In genomic region chr6:90925472-90925871, GRCm38 (mm10) we compare ENCODE assay signal across 11 mouse cellular contexts.
DNase-seq lines count a peak whose midpoint lies in the region; ATAC-seq and TF ChIP-seq lines count a peak whose summit lies in the region.
"Had no signal": no experiment of that assay in that cellular context is flagged by ENCODE, and none has a peak within 500 bp of the region (broad histone marks: within the 10 kb centered on the region; RNA-seq: fewer than 3 reads in every experiment).

No protein-coding gene starts in this region.

- no peaks in the 10 kb centered on the region for H3K36me3 ChIP-seq in hindbrain, postnatal 0 days (ENCODE audit: insufficient read depth, low read length)
- H3K36me3 ChIP-seq in intestine, postnatal 0 days (ENCODE audit: control insufficient read depth, insufficient read depth) = no peaks in the 10 kb centered on the region
- H3K36me3 ChIP-seq in liver, postnatal 0 days (replicated peaks; ENCODE audit: insufficient read depth, low read length) = no peaks in the 10 kb centered on the region
- H3K36me3 ChIP-seq: limb, embryonic 15.5 days; stomach, embryonic 15.5 days had no signal

- no peak overlapping the region for H3K4me3 ChIP-seq in hindbrain, postnatal 0 days (ENCODE audit: low read length)
- H3K4me3 ChIP-seq in intestine, postnatal 0 days (ENCODE audit: low read depth, low read length) = no peak overlapping the region
- no peak overlapping the region for H3K4me3 ChIP-seq in liver, postnatal 0 days (ENCODE audit: low read depth, low read length)
- H3K4me3 ChIP-seq: layer of hippocampus, adult 2 months; limb, embryonic 15.5 days; stomach, embryonic 15.5 days had no signal

- 24% methylated on average over 3 of the region's 3 CpGs for WGBS in hindbrain, postnatal 0 days
- 74% methylated on average over 3 of the region's 3 CpGs for WGBS in intestine, postnatal 0 days
- WGBS in liver, postnatal 0 days (ENCODE audit: insufficient replicate concordance) = 62% methylated on average over 3 of the region's 3 CpGs

- no peak for DNase-seq in frontal cortex, postnatal 25 days (ENCODE audit: low spot score in 2 of 2)
- peak; percentile 84 for DNase-seq in brain, adult 2 months (ENCODE audit: low read depth, low spot score)
- peak; percentile 34 for DNase-seq in heart, adult 8-10 months (ENCODE audit: low spot score)
- DNase-seq in hindbrain, postnatal 0 days (ENCODE audit: low spot score) = peak; percentile 58
- DNase-seq in liver, postnatal 0 days = no peak

- H3K4me1 ChIP-seq in hindbrain, postnatal 0 days (ENCODE audit: insufficient read depth, low read length) = peaks cover 25% of the 10 kb centered on the region
- 0 out of 2 replicates have a peak, but pooled peaks cover 7% of the 10 kb centered on the region for H3K4me1 ChIP-seq in intestine, postnatal 0 days (replicated peaks; ENCODE audit: control insufficient read depth, insufficient read depth, low read length)
- H3K4me1 ChIP-seq in liver, postnatal 0 days (ENCODE audit: insufficient read depth) = no peaks in the 10 kb centered on the region

- H3K9me3 ChIP-seq in hindbrain, postnatal 0 days (ENCODE audit: low read length) = no peaks in the 10 kb centered on the region
- no peaks in the 10 kb centered on the region for H3K9me3 ChIP-seq in intestine, postnatal 0 days (ENCODE audit: control insufficient read depth)
- no peaks in the 10 kb centered on the region for H3K9me3 ChIP-seq in liver, postnatal 0 days (ENCODE audit: low read length)
- H3K9me3 ChIP-seq: limb, embryonic 15.5 days; stomach, embryonic 15.5 days had no signal

- H3K27ac ChIP-seq in hindbrain, postnatal 0 days = no peak overlapping the region
- H3K27ac ChIP-seq in intestine, postnatal 0 days (ENCODE audit: low read depth, low read length) = no peak overlapping the region
- H3K27ac ChIP-seq in liver, postnatal 0 days (ENCODE audit: low read depth) = no peak overlapping the region
- H3K27ac ChIP-seq: layer of hippocampus, adult 2 months; limb, embryonic 15.5 days; stomach, embryonic 15.5 days had no signal

- TF ChIP-seq EP300 in liver, postnatal 0 days (IDR thresholded peaks at IDR 0.05; ENCODE audit: low read depth) = no peak

- H3K27me3 ChIP-seq in hindbrain, postnatal 0 days (ENCODE audit: insufficient read depth, low read length) = no peaks in the 10 kb centered on the region
- no peaks in the 10 kb centered on the region for H3K27me3 ChIP-seq in intestine, postnatal 0 days (replicated peaks; ENCODE audit: control insufficient read depth, insufficient read depth, low read length)
- no peaks in the 10 kb centered on the region for H3K27me3 ChIP-seq in liver, postnatal 0 days (ENCODE audit: insufficient read depth, low read length)
- H3K27me3 ChIP-seq: limb, embryonic 15.5 days; stomach, embryonic 15.5 days had no signal

- ATAC-seq in frontal cortex, adult (ENCODE audit: low TSS enrichment) = peak; percentile 63
- no peak; the same call in 1 of the 2 replicates for ATAC-seq in hindbrain, postnatal 0 days
- no peak for ATAC-seq in intestine, postnatal 0 days
- ATAC-seq in liver, postnatal 0 days = no peak
- ATAC-seq in granulocyte monocyte progenitor cell, adult 5-6 weeks (replicated peaks; ENCODE audit: poor library complexity, severe bottlenecking) = no peak

- no peak for TF ChIP-seq CTCF in hindbrain, postnatal 0 days (IDR thresholded peaks at IDR 0.05; ENCODE audit: low read depth)
- TF ChIP-seq CTCF in intestine, postnatal 0 days (IDR thresholded peaks at IDR 0.05; ENCODE audit: low read depth) = no peak
- no peak for TF ChIP-seq CTCF in liver, postnatal 0 days (IDR thresholded peaks at IDR 0.05; ENCODE audit: low read depth)

- H3K9ac ChIP-seq in hindbrain, postnatal 0 days (replicated peaks; ENCODE audit: low read length) = no peak overlapping the region
- H3K9ac ChIP-seq in intestine, postnatal 0 days (ENCODE audit: low read depth, low read length) = no peak overlapping the region
- no peak overlapping the region for H3K9ac ChIP-seq in liver, postnatal 0 days (replicated peaks)
- H3K9ac ChIP-seq: limb, embryonic 15.5 days; stomach, embryonic 15.5 days had no signal

- no peak overlapping the region for H3K4me2 ChIP-seq in hindbrain, postnatal 0 days (ENCODE audit: low read depth, low read length)
- no peak overlapping the region for H3K4me2 ChIP-seq in intestine, postnatal 0 days (replicated peaks; ENCODE audit: low read depth)
- H3K4me2 ChIP-seq in liver, postnatal 0 days (ENCODE audit: low read depth, low read length) = no peak overlapping the region
- H3K4me2 ChIP-seq: limb, embryonic 15.5 days; stomach, embryonic 15.5 days had no signal

Comparison
In these comparisons a context has a peak if more than half of its experiments do, and no peak if none do; other contexts are left out.
1. DNase-seq: peak in brain, adult 2 months (single experiment), heart, adult 8-10 months (single experiment) and hindbrain, postnatal 0 days (single experiment); none in frontal cortex, postnatal 25 days (0 of 2) and liver, postnatal 0 days (single experiment).